Mouse (Mus musculus) liver, adult 2 months (tissue): Measurements from ENCODE around the gene Gm6096.

Experiments used
- CTCF ChIP-seq: fragments of 200-500 bp; IDR thresholded peaks from 2 replicates; pipeline ENCODE4 v1.5.1; 2011; ENCODE audit warnings: low read depth, low read length, control low read depth
- POLR2A ChIP-seq: fragments of 200-500 bp; IDR thresholded peaks from 2 replicates; pipeline ENCODE4 v1.6.1; 2011; ENCODE audit warnings: low read length, control low read depth; ENCODE audit not compliant: insufficient read depth; ENCODE audit errors: extremely low read depth

DNA sequence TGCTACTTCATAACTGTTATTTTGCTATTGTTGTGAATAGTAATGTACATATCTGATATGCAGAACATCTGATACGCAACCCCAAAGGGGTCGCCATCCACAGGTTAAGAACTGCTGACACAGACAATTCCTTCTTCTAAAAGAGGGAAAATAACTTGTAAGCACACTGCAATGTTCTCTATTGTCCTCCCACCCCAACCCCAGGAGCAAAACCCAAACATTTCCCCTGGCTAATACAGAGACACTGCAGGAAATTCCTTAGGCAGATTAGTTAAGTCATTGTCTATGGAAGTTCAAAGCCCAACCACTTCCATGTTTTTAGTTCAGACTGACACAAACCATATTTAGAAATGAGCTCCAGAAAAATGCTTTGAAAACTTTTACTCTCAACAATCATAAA is 48.0 kb downstream of the Gm6096 start:
- TF ChIP-seq CTCF (no peak), POLR2A (no peak)
